Mouse (Mus musculus): ENCODE data around the gene Batf2. TPM values are rescaled to one million over a fixed set of nuclear protein-coding genes. Genes with fewer than 3 reads are reported as not detected.
"Not testable (repeated sequence)": the region's sequence is repeated elsewhere in the genome, so short reads cannot be mapped to it uniquely, and the experiment has no call there.

The Batf2 gene
- polyA plus RNA-seq, 1 experiment from 2014 or later = 0.19 TPM

GRCm38 (mm10) chr19:6117986-6118676 lies 22.7 kb upstream of the Batf2 start, which contains the start of gene Sac3d1:
Gene Sac3d1, minus strand, starts transcription at chr19:6118650.
- peak within 1 kb of the TSS; percentile 97 for H3K27ac ChIP-seq (replicated peaks)
- peak within 1 kb of the TSS; percentile 73 for H3K4me3 ChIP-seq (replicated peaks)
- under 1% methylated on average over 77 of the region's 77 CpGs for WGBS
- peak within 1 kb of the TSS; percentile 72 for H3K9ac ChIP-seq
- peak; percentile 87 for ATAC-seq (ENCODE audit: insufficient number of reproducible peaks, low FRiP score, low TSS enrichment, low read depth)
- no peaks in the 10 kb centered on the region for H3K27me3 ChIP-seq
- H3K4me1 ChIP-seq = peaks cover 25% of the 10 kb centered on the region
- peak within 1 kb of the TSS; percentile 82 for H3K4me2 ChIP-seq (replicated peaks)
- no peaks in the 10 kb centered on the region for H3K9me3 ChIP-seq (replicated peaks)
- H3K36me3 ChIP-seq = peaks cover 35% of the 10 kb centered on the region

DNA sequence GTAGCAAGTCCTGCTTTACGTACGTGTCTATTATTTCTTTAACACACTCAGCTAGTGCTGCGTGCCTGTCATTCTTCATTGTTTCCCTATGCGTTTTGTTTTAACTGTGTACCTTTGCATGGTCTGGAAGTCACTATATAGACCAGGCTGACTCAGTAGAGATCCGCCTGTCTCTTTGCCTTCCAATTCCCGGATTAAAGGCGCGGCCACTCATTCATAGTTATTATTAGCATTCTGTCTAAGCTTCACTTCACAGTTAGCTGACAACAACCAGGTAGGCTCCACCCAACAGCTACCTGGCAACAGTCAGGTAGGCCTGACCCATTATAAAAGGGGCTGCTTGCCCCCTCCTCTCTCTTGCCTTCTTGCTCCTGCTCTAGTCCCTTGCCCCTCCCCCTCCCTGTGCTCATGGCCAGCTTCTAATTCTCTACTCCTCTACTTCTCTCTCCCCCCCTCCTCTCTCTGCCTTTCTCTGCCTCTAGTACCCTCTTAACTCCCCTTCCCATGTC lies 22.1 kb upstream of the Batf2 start:
- H3K9ac ChIP-seq = peak overlapping the region; percentile 72
- H3K9me3 ChIP-seq (replicated peaks) = no peaks in the 10 kb centered on the region
- H3K36me3 ChIP-seq = peaks cover 35% of the 10 kb centered on the region
- no peaks in the 10 kb centered on the region for H3K27me3 ChIP-seq
- peak overlapping the region; percentile 73 for H3K4me3 ChIP-seq (replicated peaks)
- WGBS = 2% methylated on average over 8 of the region's 8 CpGs
- peak; percentile 17; the same call in 1 of the 2 replicates for ATAC-seq (ENCODE audit: insufficient number of reproducible peaks, low FRiP score, low TSS enrichment, low read depth)
- peak overlapping the region; percentile 97 for H3K27ac ChIP-seq (replicated peaks)
- H3K4me1 ChIP-seq = peaks cover 25% of the 10 kb centered on the region
- H3K4me2 ChIP-seq (replicated peaks) = peak overlapping the region; percentile 82

- WGBS = 44% methylated on average over 19 of the region's 19 CpGs
- Histone ChIP-seq H3K9me3 (replicated peaks) (no peaks in the 10 kb centered on the region), H3K27me3 (no peaks in the 10 kb centered on the region), H3K4me1 (peaks cover 19% of the 10 kb centered on the region), H3K4me2 (replicated peaks) (no peak overlapping the region), H3K27ac (replicated peaks) (no peak overlapping the region), H3K36me3 (peaks cover 10% of the 10 kb centered on the region; the same call in 1 of the 2 replicates), H3K9ac (no peak overlapping the region), H3K4me3 (replicated peaks) (no peak overlapping the region)
- no peak for ATAC-seq (ENCODE audit: insufficient number of reproducible peaks, low FRiP score, low TSS enrichment, low read depth)
Observed at GRCm38 (mm10) chr19:6121761-6122160, 19.0 kb upstream of the Batf2 start.

DNA sequence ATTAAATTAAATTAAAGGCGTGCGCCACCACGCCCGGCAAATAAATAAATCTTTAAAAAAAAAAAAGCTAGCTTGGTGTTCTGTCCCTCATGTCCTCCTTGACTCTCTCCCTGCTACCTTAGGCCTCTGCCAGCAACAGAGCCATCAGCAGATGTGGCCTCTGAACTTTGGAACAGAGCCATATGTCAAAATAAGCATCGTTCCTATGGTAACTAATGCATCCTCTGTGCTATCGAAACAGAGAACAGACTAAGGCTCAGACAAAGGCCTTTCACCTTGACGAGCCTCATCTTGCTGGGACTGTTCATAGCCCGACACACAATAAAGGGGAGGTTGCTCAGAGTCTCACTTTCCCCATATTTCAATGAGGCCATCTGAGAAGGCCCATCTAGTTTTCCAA lies 17.5 kb upstream of the Batf2 start:
- peaks cover 11% of the 10 kb centered on the region for H3K4me1 ChIP-seq
- no peaks in the 10 kb centered on the region for H3K27me3 ChIP-seq
- ATAC-seq (ENCODE audit: insufficient number of reproducible peaks, low FRiP score, low TSS enrichment, low read depth) = no peak
- H3K27ac ChIP-seq (replicated peaks) = no peak overlapping the region
- H3K4me2 ChIP-seq (replicated peaks) = no peak overlapping the region
- no peak overlapping the region for H3K4me3 ChIP-seq (replicated peaks)
- peaks cover 10% of the 10 kb centered on the region; the same call in 1 of the 2 replicates for H3K36me3 ChIP-seq
- no peak overlapping the region for H3K9ac ChIP-seq
- WGBS = 55% methylated on average over 8 of the region's 8 CpGs
- H3K9me3 ChIP-seq (replicated peaks) = no peaks in the 10 kb centered on the region

DNA sequence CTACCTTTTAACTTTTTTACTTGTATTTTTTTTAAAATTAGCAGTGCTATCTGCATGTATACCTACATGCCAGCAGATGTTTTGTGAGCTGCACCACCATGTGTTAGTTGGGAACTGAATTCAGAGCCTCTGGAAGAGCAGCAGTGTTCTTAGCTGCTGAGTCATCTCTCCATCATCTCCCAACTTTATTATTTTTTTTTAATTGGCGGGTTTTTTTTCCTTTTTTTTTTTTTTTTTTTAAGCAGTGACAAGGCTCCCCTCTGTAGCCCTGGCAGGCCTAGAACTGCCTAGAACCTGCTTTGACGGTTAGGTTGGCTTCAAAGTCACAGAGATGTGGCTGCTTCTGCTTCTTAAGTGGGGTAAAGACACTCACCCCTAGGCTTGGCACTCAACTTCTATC lies 15.9 kb upstream of the Batf2 start:
- ATAC-seq (ENCODE audit: insufficient number of reproducible peaks, low FRiP score, low TSS enrichment, low read depth) = no peak
- Histone ChIP-seq H3K4me2 (replicated peaks) (no peak overlapping the region), H3K4me1 (peaks cover 8% of the 10 kb centered on the region), H3K27ac (replicated peaks) (no peak overlapping the region), H3K9ac (no peak overlapping the region), H3K27me3 (no peaks in the 10 kb centered on the region), H3K4me3 (replicated peaks) (no peak overlapping the region), H3K9me3 (replicated peaks) (no peaks in the 10 kb centered on the region), H3K36me3 (peaks cover 10% of the 10 kb centered on the region; the same call in 1 of the 2 replicates)
- WGBS = 66% methylated on average over 2 of the region's 2 CpGs

DNA sequence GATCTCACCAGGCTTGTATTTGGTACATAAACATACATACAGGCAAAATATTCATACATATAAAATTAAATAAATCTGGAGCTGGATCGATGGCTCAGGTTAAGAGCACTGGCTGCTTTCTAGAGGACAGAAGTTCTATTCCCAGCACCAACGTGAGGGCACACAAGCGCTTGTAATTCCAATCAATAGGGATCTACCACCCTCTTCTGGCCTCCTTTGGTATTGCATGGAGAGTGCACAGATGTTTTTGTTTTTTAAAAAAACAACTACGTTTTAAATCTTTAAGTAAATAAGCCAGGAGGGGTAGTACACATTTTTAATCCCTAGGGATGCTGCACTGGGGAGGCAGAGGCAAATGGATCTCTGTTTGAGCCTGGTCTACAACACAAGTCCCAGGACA lies 14.5 kb upstream of the Batf2 start:
- H3K27ac ChIP-seq (replicated peaks) = no peak overlapping the region
- 23% methylated on average over 4 of the region's 4 CpGs for WGBS
- no peaks in the 10 kb centered on the region for H3K9me3 ChIP-seq (replicated peaks)
- H3K36me3 ChIP-seq = peaks cover under 1% of the 10 kb centered on the region; the same call in 1 of the 2 replicates
- H3K4me1 ChIP-seq = peaks cover 8% of the 10 kb centered on the region
- no peak overlapping the region for H3K9ac ChIP-seq
- H3K4me2 ChIP-seq (replicated peaks) = no peak overlapping the region
- ATAC-seq (ENCODE audit: insufficient number of reproducible peaks, low FRiP score, low TSS enrichment, low read depth) = no peak
- no peaks in the 10 kb centered on the region for H3K27me3 ChIP-seq
- no peak overlapping the region for H3K4me3 ChIP-seq (replicated peaks)

DNA sequence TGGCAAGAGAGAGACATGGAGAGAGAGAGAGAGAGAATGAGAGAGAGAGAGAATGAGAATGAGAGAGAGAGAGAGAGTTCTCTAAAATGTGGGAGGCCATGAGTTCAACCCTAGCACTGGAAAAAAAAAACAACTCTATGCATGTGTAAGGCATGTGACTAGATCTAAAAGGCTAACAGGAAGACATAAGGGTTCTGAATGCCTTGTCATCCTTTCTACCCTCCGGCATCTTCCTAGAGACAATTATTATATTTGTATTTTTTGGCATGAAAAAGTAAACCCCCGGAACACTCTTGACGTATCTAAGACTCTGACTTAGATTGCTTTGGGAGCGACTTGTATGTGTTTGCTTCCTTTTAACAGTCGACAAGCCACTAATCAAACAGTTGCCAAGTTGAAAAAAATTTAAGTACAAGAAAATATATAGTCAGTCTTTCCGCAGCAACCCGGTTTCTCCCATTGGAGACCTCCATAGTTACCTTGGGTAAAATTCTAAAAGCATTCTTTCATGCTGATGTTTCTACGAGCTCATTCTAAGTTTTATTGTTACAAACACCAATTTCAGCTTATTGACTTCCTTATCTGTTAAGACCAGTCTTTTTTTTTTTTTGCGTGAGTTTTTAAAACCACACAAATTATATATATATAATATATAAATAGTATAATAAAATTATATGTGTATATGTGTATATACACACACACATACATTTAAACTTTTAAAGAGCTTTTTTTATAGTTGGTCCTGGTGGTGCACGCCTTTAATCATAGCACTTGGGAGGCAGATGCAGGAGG lies 13.8 kb upstream of the Batf2 start:
- H3K4me3 ChIP-seq (replicated peaks) = peak overlapping the region; percentile 53
- peaks cover 8% of the 10 kb centered on the region for H3K4me1 ChIP-seq
- no peaks in the 10 kb centered on the region for H3K27me3 ChIP-seq
- H3K9me3 ChIP-seq (replicated peaks) = no peaks in the 10 kb centered on the region
- WGBS = 69% methylated on average over 10 of the region's 10 CpGs
- H3K9ac ChIP-seq = peak overlapping the region; percentile 18; the same call in 1 of the 2 replicates
- peak overlapping the region; percentile 50 for H3K4me2 ChIP-seq (replicated peaks)
- peak overlapping the region; percentile 89 for H3K27ac ChIP-seq (replicated peaks)
- no peak for ATAC-seq (ENCODE audit: insufficient number of reproducible peaks, low FRiP score, low TSS enrichment, low read depth)
- no peaks in the 10 kb centered on the region for H3K36me3 ChIP-seq

DNA sequence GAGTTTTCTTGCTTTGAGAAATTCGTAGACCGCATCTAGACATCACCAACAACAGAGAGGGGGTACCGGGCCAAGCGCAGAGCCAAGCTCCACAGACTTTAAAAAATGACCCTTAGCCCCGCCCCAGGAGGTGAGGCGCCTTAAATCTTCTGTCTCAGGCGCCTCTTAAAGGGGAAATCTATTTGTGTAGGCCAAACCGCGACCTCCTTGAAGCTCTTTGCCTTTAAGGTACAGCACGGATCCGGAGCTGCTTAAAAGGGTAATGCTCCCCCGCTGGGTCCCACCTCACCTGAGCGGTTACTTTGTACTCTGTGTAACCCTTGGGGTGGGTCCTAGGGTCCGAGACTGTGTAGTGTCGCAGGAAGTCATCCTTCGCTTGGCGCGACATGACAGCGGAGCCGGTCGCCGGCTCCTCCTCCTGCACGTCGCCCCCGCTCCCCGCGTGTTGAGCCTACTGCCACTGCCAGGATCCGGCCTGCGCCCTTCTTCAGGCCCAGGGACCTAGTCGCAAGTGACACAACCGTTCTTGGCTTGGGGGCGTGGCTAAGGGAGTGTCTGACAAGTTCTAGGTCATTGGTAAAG lies 12.9 kb upstream of the Batf2 start, which contains the start of gene Snx15:
Snx15 (minus strand) TSS at position 545 of the 582 bp plus-strand sequence.
- H3K27ac ChIP-seq (replicated peaks) = peak within 1 kb of the TSS; percentile 89
- ATAC-seq (ENCODE audit: insufficient number of reproducible peaks, low FRiP score, low TSS enrichment, low read depth) = peak; percentile 93
- H3K4me1 ChIP-seq = peaks cover 8% of the 10 kb centered on the region
- WGBS = 0% methylated on average over 32 of the region's 32 CpGs
- no peaks in the 10 kb centered on the region for H3K36me3 ChIP-seq
- H3K9me3 ChIP-seq (replicated peaks) = no peaks in the 10 kb centered on the region
- H3K4me2 ChIP-seq (replicated peaks) = peak within 1 kb of the TSS; percentile 50
- H3K9ac ChIP-seq = peak within 1 kb of the TSS; percentile 18; the same call in 1 of the 2 replicates
- no peaks in the 10 kb centered on the region for H3K27me3 ChIP-seq
- peak within 1 kb of the TSS; percentile 53 for H3K4me3 ChIP-seq (replicated peaks)

DNA sequence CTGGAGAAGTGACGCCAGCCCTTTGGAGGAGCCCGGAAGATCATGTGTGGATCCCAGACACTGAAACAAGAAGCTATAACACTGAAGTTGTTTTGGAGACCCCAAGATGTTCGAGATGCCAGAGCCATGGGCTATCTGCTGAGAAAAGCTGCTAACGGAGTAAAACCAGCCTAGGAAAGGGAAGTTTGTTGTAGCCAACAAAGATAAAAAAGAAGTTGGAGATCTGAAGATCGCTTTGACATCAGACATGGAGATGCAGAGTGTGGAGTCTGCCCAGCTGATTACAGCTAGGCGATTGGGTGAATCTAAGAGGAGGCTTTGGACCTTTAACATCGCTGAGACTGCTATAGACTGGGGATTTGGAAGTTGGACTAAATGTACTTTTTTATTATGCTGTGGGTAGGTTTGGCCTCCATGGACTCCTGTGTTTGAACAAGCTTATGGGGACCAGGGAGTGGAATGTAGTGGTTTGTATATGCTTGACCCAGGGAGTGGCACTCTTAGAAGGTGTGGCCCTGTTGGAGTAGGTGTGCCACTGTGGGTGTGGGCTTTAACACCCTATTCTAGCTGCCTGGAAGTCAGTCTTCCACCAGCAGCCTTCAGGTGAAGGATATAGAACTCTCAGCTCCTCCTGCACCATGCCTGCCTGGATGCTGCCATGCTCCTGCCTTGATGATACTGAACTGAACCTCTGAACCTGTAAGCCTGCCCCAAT lies 10.2 kb upstream of the Batf2 start:
- H3K9ac ChIP-seq; H3K4me2 ChIP-seq (replicated peaks); ATAC-seq (ENCODE audit: insufficient number of reproducible peaks, low FRiP score, low TSS enrichment, low read depth); H3K27ac ChIP-seq (replicated peaks); H3K9me3 ChIP-seq (replicated peaks); H3K27me3 ChIP-seq; H3K4me3 ChIP-seq (replicated peaks); H3K4me1 ChIP-seq: not testable (repeated sequence)
- 74% methylated on average over 7 of the region's 7 CpGs for WGBS
- peaks cover 11% of the 10 kb centered on the region for H3K36me3 ChIP-seq

- Histone ChIP-seq H3K4me3 (replicated peaks) (no peak overlapping the region), H3K27ac (replicated peaks) (no peak overlapping the region), H3K9me3 (replicated peaks) (no peaks in the 10 kb centered on the region), H3K27me3 (no peaks in the 10 kb centered on the region), H3K36me3 (peaks cover 29% of the 10 kb centered on the region), H3K9ac (no peak overlapping the region), H3K4me2 (replicated peaks) (no peak overlapping the region), H3K4me1 (peaks cover 4% of the 10 kb centered on the region; the same call in 1 of the 2 replicates)
- WGBS = 78% methylated on average over 7 of the region's 7 CpGs
- no peak for ATAC-seq (ENCODE audit: insufficient number of reproducible peaks, low FRiP score, low TSS enrichment, low read depth)
Observed at GRCm38 (mm10) chr19:6132171-6132827, 8.5 kb upstream of the Batf2 start.
